8 mouse cellular contexts compared by ENCODE assay signal in the genomic region with DNA sequence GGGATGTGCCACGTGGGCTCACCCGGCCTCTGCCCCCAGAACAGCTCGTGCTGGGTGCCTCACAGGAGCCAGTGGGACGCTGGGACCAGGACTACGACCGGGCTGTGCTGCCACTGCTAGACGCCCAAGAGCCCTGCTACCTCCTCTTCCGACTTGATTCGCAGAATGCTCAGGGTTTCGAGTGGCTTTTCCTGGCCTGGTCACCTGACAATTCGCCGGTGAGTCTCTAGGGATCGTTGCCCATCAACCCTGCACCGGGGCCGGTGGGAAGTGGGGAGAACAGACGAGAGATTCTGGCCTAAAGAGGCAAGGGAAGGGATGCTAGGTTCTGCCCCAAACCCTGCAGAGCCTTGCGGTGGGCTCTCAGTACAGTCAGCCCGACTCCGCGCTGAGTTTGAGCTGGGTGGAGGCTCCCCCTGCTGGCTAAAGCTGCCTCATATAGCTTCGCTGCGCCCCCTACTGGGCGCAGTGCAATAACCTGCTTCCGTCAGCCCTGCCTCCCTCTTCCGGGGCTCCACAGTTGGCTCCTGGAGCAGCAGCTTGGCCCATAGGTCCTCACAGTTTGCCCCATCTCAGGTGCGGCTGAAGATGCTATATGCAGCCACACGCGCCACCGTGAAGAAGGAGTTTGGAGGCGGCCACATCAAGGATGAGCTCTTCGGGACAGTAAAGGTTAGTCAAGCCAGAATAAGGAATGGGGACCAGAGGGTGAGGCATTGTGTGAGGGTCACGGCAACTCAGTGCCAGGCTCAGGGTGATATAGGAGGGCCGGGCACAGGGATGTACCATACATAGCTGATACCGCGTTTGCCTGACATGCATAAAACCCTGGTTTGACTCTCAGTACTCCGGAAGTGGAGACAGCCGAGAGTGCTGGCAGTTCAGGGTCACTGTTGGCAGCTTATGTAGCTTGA. TPM values are rescaled to one million over a fixed set of nuclear protein-coding genes. Genes with fewer than 3 reads are reported as not detected.
DNase-seq lines count a peak whose midpoint lies in the region; TF ChIP-seq lines count a peak whose summit lies in the region.

No protein-coding gene starts in this region.

- no peak overlapping the region for H3ac ChIP-seq in myocyte (ENCODE audit: control insufficient read depth, insufficient read length)

- no peaks in the 10 kb centered on the region for H3K27me3 ChIP-seq in myocyte (ENCODE audit: control insufficient read depth, insufficient read depth, insufficient read length)

- peak; percentile 89 for DNase-seq in layer of hippocampus, adult 11-12 months (ENCODE audit: low spot score)
- no peak for DNase-seq in layer of hippocampus, adult 9-10 months (ENCODE audit: low spot score)
- peak; percentile 90 for DNase-seq in embryo, embryonic 11.5 days (ENCODE audit: low read depth, low spot score)
- peak; percentile 98 for DNase-seq in heart, adult 11 months
- DNase-seq in kidney, adult 11 months, result peak; percentile 80
- peak; percentile 88 for DNase-seq in liver
- DNase-seq in spleen, postnatal 4 days (ENCODE audit: low spot score in 2 of 2), result peak; percentile 85 to 94

- H3K4me2 ChIP-seq in myocyte (ENCODE audit: low read depth), result peak overlapping the region; percentile 39

- no peak overlapping the region for H3K4me3 ChIP-seq in myocyte

- H3K36me3 ChIP-seq in myocyte (ENCODE audit: control insufficient read depth, insufficient read depth), result peaks cover 4% of the 10 kb centered on the region

- peaks cover 12% of the 10 kb centered on the region for H3K79me2 ChIP-seq in myocyte (ENCODE audit: control insufficient read depth, insufficient read depth)

- TF ChIP-seq POLR2A in myocyte (IDR thresholded peaks at IDR 0.05; ENCODE audit: insufficient read length, low read depth), result no peak

TF ChIP-seq in myocyte, 11 proteins besides CTCF, POLR2A, EP300 and RAD21:
- TF ChIP-seq E2F4 (IDR thresholded peaks at IDR 0.05; ENCODE audit: insufficient read depth) (no peak), MYOG (IDR thresholded peaks at IDR 0.05; ENCODE audit: control insufficient read depth in 1 of 3, insufficient read depth in 1 of 3, insufficient read length in 2 of 3, low read depth in 2 of 3) (no peak), USF1 (IDR thresholded peaks at IDR 0.05; ENCODE audit: low read depth) (no peak)

RNA-seq across cellular contexts. Expression of a gene that starts 9.0 kb away (rescaled TPM):
- polyA plus RNA-seq in myocyte (2012; fragmentation: generic; extraction: Trizol), result 103 TPM

RNA-seq across cellular contexts. Expression of a gene that starts 10.5 kb away (rescaled TPM):
- not detected for polyA plus RNA-seq in myocyte (2012; fragmentation: generic; extraction: Trizol)

RNA-seq across cellular contexts. Expression of a gene that starts 12.4 kb away (rescaled TPM):
- 20.2 TPM for polyA plus RNA-seq in myocyte (2012; fragmentation: generic; extraction: Trizol)

RNA-seq across cellular contexts. Expression of a gene that starts 36.5 kb away (rescaled TPM):
- 98.1 TPM for polyA plus RNA-seq in myocyte (2012; fragmentation: generic; extraction: Trizol)

RNA-seq across cellular contexts. Expression of a gene that starts 41.2 kb away (rescaled TPM):
- polyA plus RNA-seq in myocyte (2012; fragmentation: generic; extraction: Trizol), result 29.5 TPM
